Mouse (Mus musculus): ENCODE measurements around the gene Ankrd13b.

The Ankrd13b gene

DNA sequence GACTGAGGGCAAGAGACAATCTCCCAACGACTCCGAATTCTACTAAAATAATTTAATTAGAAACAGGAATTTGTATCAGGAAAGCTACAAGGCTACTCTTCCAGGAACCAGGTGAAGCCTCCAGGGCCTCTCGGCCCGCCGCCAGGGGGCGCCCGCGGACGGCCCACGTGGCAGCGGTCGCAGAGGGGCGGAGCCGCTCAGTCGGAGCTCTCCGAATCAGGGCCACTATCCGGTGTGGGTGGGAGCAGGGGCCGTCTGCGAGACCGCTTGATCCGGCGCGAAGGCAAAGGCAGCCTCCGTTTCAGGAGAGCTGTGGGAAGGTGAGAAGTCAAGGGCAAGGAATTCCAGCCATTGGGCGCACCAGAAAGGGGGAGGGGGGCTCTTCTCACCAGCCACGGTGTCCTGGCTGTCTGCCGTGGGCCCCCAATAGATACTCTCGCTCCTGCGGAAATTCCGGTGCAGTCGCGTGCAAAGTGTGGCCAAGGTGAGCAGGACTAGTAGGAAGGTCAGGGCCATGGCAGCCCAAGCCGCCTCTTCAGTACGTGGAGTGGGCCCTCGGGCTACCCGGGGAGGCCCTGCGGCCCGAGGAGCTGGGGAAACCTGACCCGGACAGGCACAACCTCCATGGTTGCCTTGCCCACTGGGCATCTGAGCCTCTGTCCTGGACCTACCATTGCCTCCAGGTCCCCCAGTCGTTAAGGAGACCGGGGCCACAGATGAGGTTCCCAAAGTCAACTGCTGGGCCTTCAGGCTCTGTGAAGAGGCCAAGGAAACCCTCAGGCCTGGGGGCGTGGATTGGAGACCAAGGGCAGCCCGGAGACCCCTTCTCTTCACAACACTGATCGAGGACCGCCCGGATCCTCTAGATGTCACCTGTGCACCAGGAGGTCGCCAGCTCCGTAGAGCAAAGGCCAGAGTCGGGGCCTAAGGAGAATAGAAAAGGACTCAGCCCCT lies 18.9 kb upstream of the Ankrd13b start:
- in situ Hi-C loops (cut with MboI, MseI), result no loop called here

DNA sequence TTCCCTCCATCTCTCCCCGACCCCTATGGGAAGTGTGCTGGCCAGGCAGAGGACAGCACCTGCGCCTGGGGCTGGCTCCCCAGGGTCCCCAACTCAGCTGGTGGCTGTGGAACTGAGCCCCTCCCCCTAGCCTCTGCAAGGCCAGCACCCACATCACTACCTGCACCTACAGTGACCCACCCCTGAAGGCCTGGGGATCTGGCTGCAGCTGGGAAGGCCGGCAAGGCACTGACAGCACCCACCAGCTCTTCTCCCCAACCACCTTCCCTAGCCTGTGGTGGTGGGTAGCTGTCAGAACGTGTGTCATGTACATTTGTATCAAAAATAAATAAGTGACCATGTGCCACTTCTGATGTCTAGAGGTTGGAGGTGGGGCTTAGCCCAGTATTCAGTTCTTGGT lies 17.9 kb upstream of the Ankrd13b start:
- in situ Hi-C loops (cut with MboI, MseI), result no loop called here

DNA sequence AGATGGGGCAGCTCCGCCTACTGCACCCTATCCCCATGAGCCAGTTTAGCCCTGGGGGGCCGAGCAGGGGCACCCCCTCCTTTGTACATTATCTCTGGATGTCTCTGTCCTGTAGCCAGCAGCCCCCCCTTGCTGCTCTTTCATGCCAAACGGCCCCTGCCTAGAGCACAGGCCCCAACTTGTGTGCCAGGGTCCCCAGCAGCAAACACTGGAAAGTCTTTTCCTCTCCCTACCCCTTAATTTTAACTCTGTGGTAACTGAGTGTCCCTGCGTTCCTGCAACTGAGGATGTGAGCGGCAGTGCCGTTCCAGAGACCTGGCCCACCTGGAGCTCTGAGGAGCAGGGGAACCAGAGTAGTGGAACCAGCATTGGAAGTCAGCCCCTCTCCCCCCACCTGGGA lies 17.5 kb upstream of the Ankrd13b start:
- in situ Hi-C loops (cut with MboI, MseI), result no loop called here

DNA sequence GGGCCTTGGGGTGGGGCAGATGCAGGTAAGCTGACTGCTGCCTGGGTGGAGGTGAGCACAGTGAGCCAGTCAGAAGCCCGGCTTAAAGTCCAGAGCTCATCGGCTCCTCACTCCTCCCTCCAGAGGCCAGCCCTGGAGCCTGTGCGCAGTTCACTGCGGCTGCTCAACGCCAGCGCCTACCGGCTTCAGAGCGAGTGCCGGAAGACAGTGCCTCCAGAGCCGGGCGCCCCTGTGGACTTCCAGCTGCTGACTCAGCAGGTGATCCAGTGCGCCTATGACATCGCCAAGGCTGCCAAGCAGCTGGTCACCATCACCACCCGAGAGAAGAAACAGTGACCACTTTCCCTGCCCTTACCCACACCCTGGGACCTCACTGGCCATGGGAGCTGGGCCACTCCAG lies 16.8 kb upstream of the Ankrd13b start:
- in situ Hi-C loops (cut with MboI, MseI), result no loop called here

DNA sequence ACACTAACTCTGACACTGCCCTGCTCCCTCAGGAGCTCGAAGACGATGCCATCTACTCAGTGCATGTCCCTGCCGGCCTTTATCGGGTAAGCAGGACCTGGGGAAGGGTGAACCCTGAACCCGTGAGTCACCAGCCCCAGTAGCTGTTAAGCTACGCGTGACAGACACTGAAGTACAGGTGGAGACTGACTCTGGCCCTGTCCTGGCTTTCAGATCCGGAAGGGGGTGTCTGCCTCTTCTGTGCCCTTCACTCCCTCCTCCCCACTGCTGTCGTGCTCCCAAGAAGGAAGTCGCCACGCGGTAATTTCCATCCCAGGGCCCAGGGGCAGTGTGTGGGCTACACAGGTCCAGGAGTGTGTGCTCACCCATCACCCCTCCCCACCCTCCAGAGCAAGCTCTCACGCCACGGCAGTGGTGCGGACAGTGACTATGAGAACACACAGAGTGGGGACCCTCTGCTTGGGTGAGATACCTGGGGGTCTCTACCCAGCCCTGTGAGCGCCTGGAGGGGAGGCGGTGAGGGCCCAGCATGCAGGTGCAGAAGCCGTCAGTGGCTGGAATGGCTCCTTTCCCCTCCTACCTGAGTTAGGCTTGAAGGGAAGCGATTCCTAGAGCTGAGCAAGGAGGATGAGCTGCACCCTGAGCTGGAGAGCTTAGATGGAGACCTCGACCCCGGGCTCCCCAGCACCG lies 16.0 kb upstream of the Ankrd13b start:
- in situ Hi-C loops (cut with MboI, MseI), result no loop called here

DNA sequence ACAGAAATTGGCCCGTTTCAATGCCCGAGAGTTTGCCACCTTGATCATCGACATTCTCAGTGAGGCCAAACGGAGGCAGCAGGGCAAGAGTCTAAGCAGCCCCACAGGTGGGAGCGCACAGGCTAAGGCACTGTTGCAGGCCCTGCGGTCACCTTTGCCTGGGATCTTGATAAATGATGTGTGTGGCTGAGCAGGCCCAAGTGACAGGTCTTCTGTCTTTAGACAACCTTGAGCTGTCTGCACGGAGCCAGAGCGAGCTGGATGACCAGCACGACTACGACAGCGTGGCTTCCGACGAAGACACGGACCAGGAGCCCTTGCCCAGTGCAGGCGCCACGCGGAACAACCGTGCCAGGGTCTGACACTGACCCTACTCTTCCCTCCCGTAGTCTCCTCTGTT lies 14.9 kb upstream of the Ankrd13b start:
- in situ Hi-C loops (cut with MboI, MseI), result no loop called here

DNA sequence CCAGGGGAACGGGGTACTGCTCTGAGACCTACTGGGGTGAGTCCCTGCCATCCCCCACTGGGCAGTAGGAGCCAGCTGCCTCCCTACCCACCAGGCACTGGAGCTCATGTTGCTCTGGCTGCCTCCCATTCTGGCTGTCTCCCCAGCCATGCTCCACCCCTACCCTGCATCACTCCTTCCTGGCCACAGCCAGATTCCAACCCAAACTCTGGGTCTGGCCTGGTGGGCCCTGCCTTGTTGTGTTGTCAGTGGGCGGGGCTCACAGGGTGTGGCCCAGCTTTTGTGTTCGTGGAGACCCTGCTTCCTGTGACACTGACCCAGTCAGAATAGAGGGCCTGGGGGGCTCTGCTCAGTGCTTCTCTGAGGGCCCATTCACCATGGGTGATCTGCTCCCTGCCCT lies 14.0 kb upstream of the Ankrd13b start:
- in situ Hi-C loops (cut with MboI, MseI), result no loop called here

DNA sequence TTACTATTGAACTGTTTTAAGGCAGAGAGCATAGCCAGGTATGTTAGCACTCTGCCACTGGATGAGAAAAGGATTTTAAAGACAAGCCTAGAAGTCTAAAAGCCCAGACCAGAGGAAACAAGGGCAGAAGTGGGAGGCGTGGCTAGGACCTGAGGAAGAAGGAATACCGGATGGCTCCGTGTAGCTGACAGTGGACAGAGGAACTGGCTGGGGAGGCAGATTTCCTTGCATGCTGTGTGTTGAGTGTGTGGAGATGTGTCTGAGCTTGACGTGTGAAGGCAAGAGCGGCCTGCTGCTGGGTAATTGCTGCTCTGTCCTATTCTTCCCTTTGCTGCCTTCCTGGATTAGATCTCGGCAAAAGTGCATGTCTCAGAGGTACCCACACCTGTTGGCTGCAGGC lies 13.0 kb upstream of the Ankrd13b start:
- in situ Hi-C loops (cut with MboI, MseI), result no loop called here

DNA sequence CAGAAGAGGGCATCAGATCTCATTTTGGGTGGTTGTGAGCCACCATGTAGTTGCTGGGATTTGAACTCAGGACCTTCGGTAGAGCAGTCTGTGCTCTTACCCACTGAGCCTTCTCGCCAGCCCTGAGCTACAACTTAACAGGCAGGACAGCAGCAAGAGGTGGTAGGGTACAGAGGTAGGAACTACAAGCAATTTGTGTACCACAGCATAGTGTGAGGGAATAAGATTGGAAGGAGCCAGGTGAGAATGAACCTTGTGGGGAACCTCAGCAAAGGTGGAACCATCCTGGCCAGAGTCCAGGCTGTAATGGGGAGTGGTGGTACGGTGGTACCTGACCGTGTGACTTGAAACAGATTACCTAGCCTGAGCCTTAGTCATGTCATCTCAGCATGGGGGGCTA lies 12.5 kb upstream of the Ankrd13b start:
- in situ Hi-C loops (cut with MboI, MseI), result no loop called here

DNA sequence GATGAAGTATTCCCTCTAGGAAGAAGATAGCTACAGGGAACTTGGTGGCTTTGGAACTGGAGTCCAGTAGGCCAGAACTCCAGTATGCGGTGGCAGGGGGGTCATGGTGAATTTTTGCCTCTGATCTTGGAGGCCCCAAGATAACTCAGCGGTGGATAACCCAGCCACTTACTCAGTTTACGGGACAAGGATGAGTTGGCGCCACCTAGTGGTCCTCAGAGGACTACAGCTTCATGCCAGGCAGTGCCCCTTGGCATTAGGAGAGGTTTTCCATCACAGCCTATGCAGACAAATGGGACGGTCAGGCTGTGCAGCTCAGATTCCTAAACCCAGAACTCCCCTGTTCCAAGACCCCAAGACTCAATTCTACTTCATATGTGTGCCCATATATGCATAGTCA lies 11.9 kb upstream of the Ankrd13b start:
- in situ Hi-C loops (cut with MboI, MseI), result no loop called here

DNA sequence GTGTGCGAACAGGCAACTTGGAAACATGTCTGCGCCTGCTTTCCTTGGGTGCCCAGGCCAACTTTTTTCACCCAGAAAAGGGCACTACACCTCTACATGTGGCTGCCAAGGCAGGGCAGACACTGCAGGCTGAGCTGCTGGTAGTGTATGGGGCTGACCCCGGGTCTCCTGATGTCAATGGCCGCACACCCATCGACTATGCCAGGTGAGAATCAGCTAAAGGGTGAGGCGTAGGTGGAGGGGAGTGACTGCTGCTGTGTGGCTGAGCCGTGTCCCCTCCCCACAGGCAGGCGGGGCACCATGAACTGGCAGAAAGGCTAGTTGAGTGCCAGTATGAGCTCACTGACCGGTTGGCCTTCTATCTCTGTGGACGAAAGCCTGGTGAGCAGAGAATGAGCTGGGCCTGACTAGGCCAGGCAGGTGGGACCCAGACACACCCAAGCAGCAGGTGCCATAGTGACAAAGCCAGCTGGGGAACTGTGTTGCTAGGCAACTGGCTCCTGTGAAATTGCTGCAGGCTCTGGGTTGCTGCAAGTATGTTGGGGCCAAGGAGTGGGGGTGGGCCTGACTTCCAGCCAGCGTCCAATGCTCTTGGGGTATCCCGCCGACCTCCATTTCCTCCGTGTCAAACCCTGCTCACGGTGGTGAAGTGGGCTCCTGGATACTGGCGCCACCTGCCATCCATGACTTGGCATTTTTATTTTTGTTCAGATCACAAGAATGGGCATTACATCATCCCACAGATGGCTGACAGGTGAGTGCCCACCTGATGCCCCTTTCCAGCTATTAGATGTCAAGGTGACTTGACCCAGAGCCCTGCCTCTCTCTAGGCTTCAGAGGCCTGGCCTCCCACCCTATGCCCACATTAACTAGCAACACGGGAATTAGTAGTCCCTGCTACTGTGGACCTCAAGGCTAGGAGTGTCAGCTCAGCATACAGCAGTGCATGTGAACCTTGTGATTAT lies 11.2 kb upstream of the Ankrd13b start:
- in situ Hi-C loops (cut with MboI, MseI), result no loop called here

DNA sequence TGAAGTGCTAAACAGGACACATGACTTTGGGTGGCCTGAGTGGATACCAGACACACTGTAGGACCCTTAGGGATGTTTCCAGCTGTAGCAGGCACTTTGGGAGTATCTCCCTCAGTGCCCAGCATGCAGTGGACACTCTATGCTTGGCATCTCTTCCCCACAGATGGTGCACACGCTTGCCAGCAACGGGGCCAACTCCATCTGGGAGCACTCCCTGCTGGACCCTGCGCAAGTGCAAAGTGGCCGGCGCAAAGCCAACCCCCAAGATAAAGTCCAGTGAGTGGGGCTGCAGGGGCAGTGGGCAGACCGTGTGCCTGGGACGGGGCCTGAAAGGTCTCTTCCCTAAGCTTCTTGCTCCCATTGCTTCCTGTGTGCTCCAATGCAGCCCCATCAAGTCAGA lies 9.9 kb upstream of the Ankrd13b start:
- in situ Hi-C loops (cut with MboI, MseI), result loop anchor here (10.0 kb wide), 1 partner anchor 125 kb away; no protein-coding TSS in a partner anchor

DNA sequence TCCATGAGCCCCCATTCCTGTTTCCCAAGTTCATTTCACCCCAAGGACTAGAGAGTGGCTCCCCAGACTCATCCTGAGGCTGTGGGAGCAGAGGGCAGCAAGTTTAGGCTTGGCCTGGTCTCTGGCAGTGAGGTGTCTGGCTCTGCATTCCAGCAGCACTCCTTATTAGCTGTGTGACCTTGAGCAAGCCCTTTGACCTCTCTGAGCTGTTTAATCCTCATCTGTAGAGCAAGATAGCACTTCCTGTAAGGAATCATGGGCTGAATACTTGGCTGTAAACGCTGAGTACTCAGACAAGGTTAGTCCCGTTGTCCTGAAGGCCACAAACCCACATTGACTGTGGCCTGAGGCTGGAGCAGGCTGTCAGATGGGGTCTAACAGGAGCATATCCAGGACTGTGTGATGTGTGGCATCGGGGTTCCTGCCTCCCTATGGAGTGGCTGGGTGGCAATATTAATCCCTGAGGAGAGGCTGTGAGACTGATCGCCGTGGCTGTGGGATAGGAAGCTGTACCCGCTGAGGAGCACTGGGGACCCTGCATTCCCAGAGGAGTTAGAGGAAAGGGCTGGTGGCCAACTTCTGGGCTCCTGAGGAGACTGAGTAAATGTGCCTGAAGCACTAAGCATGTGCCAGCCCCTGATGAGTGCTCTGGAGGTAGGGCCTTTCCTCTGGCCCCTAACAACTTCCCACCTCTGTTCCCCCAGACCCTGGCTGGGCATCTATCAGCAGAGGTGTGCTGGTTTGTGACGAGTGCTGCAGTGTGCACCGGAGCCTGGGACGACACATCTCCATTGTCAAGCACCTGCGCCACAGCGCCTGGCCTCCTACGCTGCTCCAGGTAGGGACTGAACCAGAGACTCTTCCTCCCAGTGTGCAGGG lies 9.0 kb upstream of the Ankrd13b start:
- in situ Hi-C loops (cut with MboI, MseI), result loop anchor here (10.0 kb wide), 1 partner anchor 126 kb away; no protein-coding TSS in a partner anchor

DNA sequence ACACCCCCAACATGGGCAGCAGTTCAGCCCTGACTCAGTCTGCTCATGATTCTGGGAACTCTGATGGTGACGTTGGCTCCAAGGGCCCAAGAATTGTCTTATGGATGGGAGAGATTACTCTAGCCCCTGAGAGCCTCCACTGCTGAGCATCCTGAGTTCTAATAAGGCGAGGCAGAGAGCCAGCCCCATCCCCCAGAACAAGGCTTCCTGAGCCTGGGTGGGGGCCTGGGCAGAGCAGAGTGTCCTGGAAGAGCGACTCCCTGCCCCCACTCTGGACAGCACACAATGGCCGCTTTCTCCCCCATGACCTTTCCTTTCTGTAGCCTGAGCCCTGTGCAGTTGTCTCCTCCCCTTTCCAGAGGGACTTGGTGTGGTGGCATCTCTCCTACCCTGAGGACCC lies 8.4 kb upstream of the Ankrd13b start:
- in situ Hi-C loops (cut with MboI, MseI), result loop anchor here (10.0 kb wide), 1 partner anchor 127 kb away; no protein-coding TSS in a partner anchor

DNA sequence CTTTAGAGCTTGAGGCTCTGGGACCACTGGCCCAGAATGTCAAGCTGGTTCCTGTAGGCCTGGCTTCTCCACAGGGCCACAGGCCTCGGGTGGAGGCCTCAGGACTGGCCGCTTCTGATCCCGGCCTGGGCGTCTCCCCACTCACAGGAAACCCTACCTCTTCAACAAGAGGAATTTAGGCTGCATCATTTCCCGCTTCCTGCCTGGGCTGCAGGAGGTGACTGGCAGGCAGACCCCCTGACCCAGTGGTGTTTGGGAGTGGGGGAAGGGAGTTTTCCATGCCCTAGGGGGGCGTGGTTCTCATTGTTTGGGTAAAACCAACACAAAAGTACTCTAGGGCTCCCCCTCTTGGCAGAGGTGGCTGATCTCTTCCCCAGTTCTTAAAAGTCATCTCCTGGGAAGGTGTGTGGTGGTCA lies 7.9 kb upstream of the Ankrd13b start:
- in situ Hi-C loops (cut with MboI, MseI), result loop anchor here (10.0 kb wide), 1 partner anchor 127 kb away; no protein-coding TSS in a partner anchor

DNA sequence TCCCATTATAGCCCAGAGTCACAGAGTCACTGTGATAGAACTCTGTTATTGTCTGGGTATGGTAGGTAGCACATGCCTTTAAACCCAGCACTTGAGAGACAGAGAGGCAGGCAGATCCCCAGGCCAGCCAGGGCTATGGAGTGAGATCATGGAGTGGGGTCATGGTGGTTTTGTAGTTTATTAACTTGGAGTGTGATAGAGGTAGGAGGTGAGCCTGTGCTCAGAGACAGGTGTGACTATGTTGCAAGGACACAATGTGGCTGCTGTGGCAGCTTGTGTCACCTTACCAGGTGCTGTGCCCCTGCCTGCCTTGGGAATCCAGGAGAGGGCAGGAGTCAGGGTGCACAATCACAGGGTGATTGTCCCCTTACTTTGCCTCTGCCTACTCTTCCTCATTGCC lies 6.0 kb upstream of the Ankrd13b start:
- in situ Hi-C loops (cut with MboI, MseI), result loop anchor here (10.0 kb wide), 1 partner anchor 129 kb away; no protein-coding TSS in a partner anchor

DNA sequence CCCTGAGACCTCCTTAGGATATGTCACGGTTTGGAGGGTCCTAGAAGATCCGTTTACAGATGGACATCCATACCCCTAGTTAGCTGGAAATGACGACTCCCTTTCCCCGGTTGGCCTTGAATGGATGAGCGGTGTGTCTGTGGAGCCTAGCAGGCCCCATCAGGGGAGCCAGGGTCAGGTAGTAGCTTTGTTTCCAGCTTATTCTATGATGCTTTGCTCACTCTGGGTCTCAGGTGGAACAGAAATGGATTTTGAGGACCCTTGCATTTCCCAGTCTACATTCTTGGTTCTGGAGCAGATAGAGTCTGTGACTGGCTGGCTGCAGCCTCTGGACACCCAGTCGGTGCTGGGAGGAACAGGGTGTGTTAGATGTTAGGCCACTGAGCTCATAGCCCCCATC lies 5.3 kb upstream of the Ankrd13b start:
- in situ Hi-C loops (cut with MboI, MseI), result loop anchor here (10.0 kb wide), 1 partner anchor 130 kb away; no protein-coding TSS in a partner anchor

DNA sequence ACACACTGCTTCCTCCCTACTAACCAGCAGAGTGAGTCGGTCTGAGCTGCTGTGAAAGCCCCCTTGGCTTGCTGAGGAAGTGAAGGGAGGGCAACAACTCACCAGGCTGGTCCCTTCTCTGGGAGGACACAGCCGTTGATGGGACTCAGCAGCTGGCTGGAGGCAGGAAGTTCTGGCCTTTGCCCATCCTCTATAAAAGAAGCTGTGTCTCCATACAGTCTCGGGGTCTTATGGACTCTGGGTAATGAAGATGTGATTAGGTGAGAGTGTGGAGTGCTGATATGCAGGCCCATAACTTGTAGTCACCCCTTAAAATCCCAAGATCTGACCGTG lies 4.8 kb upstream of the Ankrd13b start:
- in situ Hi-C loops (cut with MboI, MseI), result loop anchor here (10.0 kb wide), 1 partner anchor 130 kb away; no protein-coding TSS in a partner anchor

DNA sequence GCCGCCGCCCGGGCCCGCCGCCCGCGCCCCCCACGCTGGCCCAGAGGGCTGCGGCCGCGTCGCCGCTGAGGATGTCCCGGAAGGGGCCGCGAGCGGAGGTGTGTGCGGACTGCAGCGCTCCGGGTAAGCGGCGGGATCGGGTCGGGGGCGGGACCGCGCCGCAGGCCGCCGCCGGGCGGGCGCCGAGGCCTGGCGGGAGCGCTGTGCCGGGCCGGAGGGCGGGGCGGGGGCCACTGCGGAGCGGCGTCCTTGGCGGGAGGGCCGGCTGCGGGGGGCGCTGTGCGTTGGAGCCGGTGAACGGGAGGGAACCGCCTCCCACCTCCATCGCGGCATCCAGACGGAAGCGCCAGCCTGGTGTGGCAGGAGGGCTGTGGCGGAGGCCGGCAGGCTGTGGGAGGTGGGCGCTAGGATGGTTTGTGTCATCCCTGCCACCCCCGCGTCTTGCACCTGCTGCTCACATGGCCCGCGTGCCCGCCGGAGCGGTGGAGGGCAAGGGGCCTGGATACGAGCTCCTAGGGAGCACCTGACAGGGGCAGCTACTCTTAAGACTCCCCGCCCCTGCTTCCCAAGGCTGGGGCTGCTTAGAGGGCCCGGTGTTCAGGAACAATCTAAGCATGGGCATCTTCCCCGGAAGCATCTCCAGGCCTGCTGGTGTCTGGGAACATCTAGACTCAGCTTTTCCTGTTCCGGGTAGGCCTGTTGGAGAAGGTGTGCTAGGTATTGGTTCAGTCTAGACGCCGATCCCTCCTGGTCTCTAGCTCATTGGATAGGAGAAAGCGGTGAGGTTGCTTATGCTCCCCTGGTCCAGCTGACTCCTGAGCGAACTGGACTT lies 4.2 kb upstream of the Ankrd13b start, which contains the start of gene Git1:
TSS of gene Git1 (plus strand) at position 51 of the 832 bp plus-strand sequence.
- in situ Hi-C loops (cut with MboI, MseI), result loop anchor here (10.0 kb wide), 1 partner anchor 131 kb away; no protein-coding TSS in a partner anchor
